Mouse (Mus musculus) midbrain, postnatal 0 days (tissue): Measurements from ENCODE around the gene Il7r. TPM values are rescaled to one million over a fixed set of nuclear protein-coding genes. Genes with fewer than 3 reads are reported as not detected.

Source experiments
- ATAC-seq: fragments of 200-750 bp; cut with Nextera tagmentation; 2 replicates; pipeline ENCODE4 v1.8.0; 2017; ENCODE audit warnings: moderate number of reproducible peaks, mild to moderate bottlenecking, moderate TSS enrichment, moderate library complexity; ENCODE audit not compliant: low FRiP score
- DNase-seq: peaks from one replicate; pipeline ENCODE4 v3.0.0-alpha.2; 2015; ENCODE audit warnings: low spot score
- H3K27ac ChIP-seq: fragments of 300-500 bp; sonication (generic); 2 replicates; pipeline ENCODE4 v1.5.1; 2014; ENCODE audit warnings: low read depth, mild to moderate bottlenecking, low read length, mixed read lengths
- H3K27me3 ChIP-seq: fragments of 300-500 bp; sonication (generic); 2 replicates; pipeline ENCODE4 v1.6.1; 2014; ENCODE audit warnings: low read length, control low read depth, mixed read lengths; ENCODE audit not compliant: insufficient read depth
- H3K36me3 ChIP-seq: fragments of 300-500 bp; sonication (generic); 2 replicates; pipeline ENCODE4 v1.6.1; 2014; ENCODE audit warnings: low read length, control low read depth, mixed read lengths; ENCODE audit not compliant: insufficient read depth
- H3K4me1 ChIP-seq: fragments of 300-500 bp; sonication (generic); 2 replicates; pipeline ENCODE4 v1.6.1; 2014; ENCODE audit warnings: mild to moderate bottlenecking, control low read depth, antibody characterized with exemption, low read length, mixed read lengths; ENCODE audit not compliant: insufficient read depth
- H3K4me2 ChIP-seq: fragments of 300-500 bp; sonication (generic); 2 replicates; pipeline ENCODE4 v1.6.1; 2014; ENCODE audit warnings: low read depth, mild to moderate bottlenecking, low read length, mixed read lengths; ENCODE audit not compliant: poor library complexity, severe bottlenecking
- H3K4me3 ChIP-seq: fragments of 300-500 bp; sonication (generic); 2 replicates; pipeline ENCODE4 v1.5.1; 2014; ENCODE audit warnings: low read depth, mild to moderate bottlenecking, low read length, moderate library complexity
- H3K9ac ChIP-seq: fragments of 300-500 bp; sonication (generic); replicated peaks from 2 replicates; pipeline ENCODE4 v1.6.1; 2014; ENCODE audit warnings: mild to moderate bottlenecking, low read length, moderate library complexity, mixed read lengths; ENCODE audit not compliant: poor library complexity, severe bottlenecking
- H3K9me3 ChIP-seq: fragments of 300-500 bp; sonication (generic); 2 replicates; pipeline ENCODE4 v1.6.1; 2016; ENCODE audit warnings: low read length, control low read depth
- CTCF ChIP-seq: IDR thresholded peaks from 2 replicates; pipeline ENCODE4 v1.5.1; 2016; ENCODE audit warnings: antibody characterized with exemption, mild to moderate bottlenecking
- WGBS: fragments of 180-500 bp; shearing (Covaris S2); extraction: QIAGEN DNeasy Blood & Tissue Kit; methylation state at CpG from one replicate; pipeline ENCODE4 v1.1.7; 2014; 5-methylcytosine and 5-hydroxymethylcytosine counted together
- polyA plus RNA-seq: library from polyadenylated mRNA; unstranded; fragments of >200 nt; fragmentation: Nextera tagmentation; extraction: Ambion mirVana; gene quantifications from 2 replicates; pipeline ENCODE4 v1.2.1, GENCODE M21; 2015
- total RNA-seq: library from RNA; depleted of rRNA; stranded (reverse); fragments of >200 nt; gene quantifications from 2 replicates; pipeline ENCODE4 v1.2.3, GENCODE M21; 2014; rRNA removed

Il7r gene
- total RNA-seq (0.11 TPM in 1 of 2 replicates, not detected in the other), polyA plus RNA-seq (0.05 TPM in 1 of 2 replicates, not detected in the other)

GRCm38 (mm10) chr15:9530076-9530475 is at the start of gene Il7r:
Gene Il7r, minus strand, starts transcription at chr15:9530176.
- Histone ChIP-seq H3K9me3 (no peaks in the 10 kb centered on the region), H3K9ac (no peak within 1 kb of the TSS), H3K27ac (no peak within 1 kb of the TSS), H3K27me3 (no peaks in the 10 kb centered on the region), H3K36me3 (no peaks in the 10 kb centered on the region), H3K4me1 (no peaks in the 10 kb centered on the region), H3K4me2 (no peak within 1 kb of the TSS), H3K4me3 (no peak within 1 kb of the TSS)
- no peak for ATAC-seq
- no peak for TF ChIP-seq CTCF
- no peak for DNase-seq
- WGBS, result 91% methylated on average over 4 of the region's 4 CpGs

- DNase-seq (peak; percentile 10), ATAC-seq (no peak)
- Histone ChIP-seq H3K27me3 (no peaks in the 10 kb centered on the region), H3K9me3 (no peaks in the 10 kb centered on the region), H3K27ac (no peak overlapping the region), H3K36me3 (no peaks in the 10 kb centered on the region), H3K4me1 (no peaks in the 10 kb centered on the region), H3K4me3 (no peak overlapping the region), H3K4me2 (no peak overlapping the region), H3K9ac (no peak overlapping the region)
- WGBS, result 84% methylated on average over 4 of the region's 4 CpGs
- TF ChIP-seq CTCF, result peak; percentile 55
These were observed 47.3 kb upstream of the Il7r start for GRCm38 (mm10) chr15:9577303-9577702.

- no peak overlapping the region for H3K9ac ChIP-seq
- H3K27ac ChIP-seq, result no peak overlapping the region
- ATAC-seq, result no peak
- H3K9me3 ChIP-seq, result no peaks in the 10 kb centered on the region
- no peak for TF ChIP-seq CTCF
- no peak overlapping the region for H3K4me3 ChIP-seq
- no peak for DNase-seq
- 92% methylated on average over 5 of the region's 5 CpGs for WGBS
- no peaks in the 10 kb centered on the region for H3K4me1 ChIP-seq
- H3K27me3 ChIP-seq, result no peaks in the 10 kb centered on the region
- H3K36me3 ChIP-seq, result no peaks in the 10 kb centered on the region
- H3K4me2 ChIP-seq, result no peak overlapping the region
These were observed 44.8 kb upstream of the Il7r start for GRCm38 (mm10) chr15:9574796-9575195.

GRCm38 (mm10) chr15:9573361-9573760 is 43.4 kb upstream of the Il7r start:
- no peak overlapping the region for H3K9ac ChIP-seq
- DNase-seq (no peak), ATAC-seq (no peak)
- H3K9me3 ChIP-seq, result no peaks in the 10 kb centered on the region
- WGBS, result 82% methylated on average over 4 of the region's 4 CpGs
- H3K27me3 ChIP-seq, result no peaks in the 10 kb centered on the region
- H3K4me3 ChIP-seq, result no peak overlapping the region
- H3K4me2 ChIP-seq, result no peak overlapping the region
- no peak overlapping the region for H3K27ac ChIP-seq
- no peak for TF ChIP-seq CTCF
- no peaks in the 10 kb centered on the region for H3K36me3 ChIP-seq
- H3K4me1 ChIP-seq, result no peaks in the 10 kb centered on the region

GRCm38 (mm10) chr15:9572664-9573063 is 42.7 kb upstream of the Il7r start:
- no peak overlapping the region for H3K4me2 ChIP-seq
- no peak for TF ChIP-seq CTCF
- no peak overlapping the region for H3K4me3 ChIP-seq
- H3K27ac ChIP-seq, result no peak overlapping the region
- H3K27me3 ChIP-seq, result no peaks in the 10 kb centered on the region
- H3K36me3 ChIP-seq, result no peaks in the 10 kb centered on the region
- WGBS, result 92% methylated on average over 7 of the region's 7 CpGs
- H3K4me1 ChIP-seq, result no peaks in the 10 kb centered on the region
- H3K9ac ChIP-seq, result no peak overlapping the region
- DNase-seq (no peak), ATAC-seq (no peak)
- no peaks in the 10 kb centered on the region for H3K9me3 ChIP-seq

- ATAC-seq (no peak), DNase-seq (no peak)
- TF ChIP-seq CTCF, result no peak
- H3K9ac ChIP-seq, result no peak overlapping the region
- no peaks in the 10 kb centered on the region for H3K36me3 ChIP-seq
- no peak overlapping the region for H3K27ac ChIP-seq
- H3K4me2 ChIP-seq, result no peak overlapping the region
- H3K4me3 ChIP-seq, result no peak overlapping the region
- 86% methylated on average over 2 of the region's 2 CpGs for WGBS
- no peaks in the 10 kb centered on the region for H3K4me1 ChIP-seq
- no peaks in the 10 kb centered on the region for H3K27me3 ChIP-seq
- H3K9me3 ChIP-seq, result no peaks in the 10 kb centered on the region
These were observed 41.9 kb upstream of the Il7r start for GRCm38 (mm10) chr15:9571896-9572295.
